Mouse (Mus musculus): ENCODE results near the gene Slc27a2.

GRCm38 (mm10) chr2:126615355-126615754 lies 63.1 kb downstream of the Slc27a2 start:
- no peak for TF ChIP-seq CTCF (IDR thresholded peaks at IDR 0.05; ENCODE audit: borderline replicate concordance, extremely low read depth, insufficient read depth, insufficient read length)
- no peak for TF ChIP-seq POLR2A (IDR thresholded peaks at IDR 0.05; ENCODE audit: borderline replicate concordance, extremely low read depth, insufficient read depth, insufficient read length, poor library complexity, severe bottlenecking)
